Mouse (Mus musculus): Measurements from ENCODE around the gene Olfr508.

- no peak for TF ChIP-seq CTCF (IDR thresholded peaks at IDR 0.05; ENCODE audit: low read depth)
- TF ChIP-seq EP300 (IDR thresholded peaks at IDR 0.05; ENCODE audit: low read depth) = no peak
Measured at GRCm38 (mm10) chr7:108666118-108666517, 36.3 kb downstream of the Olfr508 start, which contains the start of gene Olfr510.

Data from liver, embryonic 14.5 days (tissue).